Mouse (Mus musculus): Measurements from ENCODE around the gene Gm47289.

DNA sequence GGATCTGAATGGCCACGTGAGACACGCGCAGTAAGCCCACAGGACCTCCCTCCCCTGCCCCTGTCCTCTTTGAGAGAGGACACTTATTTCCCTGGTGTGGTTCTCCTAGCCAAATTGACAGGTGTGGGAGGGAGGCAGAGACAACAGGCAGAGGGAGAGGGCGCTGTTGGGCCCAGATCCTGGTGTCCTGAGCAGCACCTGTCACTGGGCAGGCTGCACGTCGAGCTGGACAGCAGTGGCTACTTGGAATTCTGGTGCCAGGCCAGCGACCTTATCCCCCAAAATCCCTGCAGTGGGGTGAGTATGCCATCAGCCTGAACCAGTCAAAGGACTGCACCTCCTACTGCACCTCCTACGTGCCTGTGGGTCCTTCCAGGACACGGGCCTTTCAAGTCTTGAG, 15.6 kb upstream of the Gm47289 start:
- no peak for TF ChIP-seq POLR2A (IDR thresholded peaks at IDR 0.05; ENCODE audit: control insufficient read depth, extremely low read depth, insufficient read depth, low read length, poor library complexity)
- TF ChIP-seq CTCF (IDR thresholded peaks at IDR 0.05; ENCODE audit: borderline replicate concordance, control insufficient read depth, extremely low read depth, insufficient read depth, low read length, poor library complexity): no peak

Data from thymus, adult 2 months (tissue).